In the genomic region with DNA sequence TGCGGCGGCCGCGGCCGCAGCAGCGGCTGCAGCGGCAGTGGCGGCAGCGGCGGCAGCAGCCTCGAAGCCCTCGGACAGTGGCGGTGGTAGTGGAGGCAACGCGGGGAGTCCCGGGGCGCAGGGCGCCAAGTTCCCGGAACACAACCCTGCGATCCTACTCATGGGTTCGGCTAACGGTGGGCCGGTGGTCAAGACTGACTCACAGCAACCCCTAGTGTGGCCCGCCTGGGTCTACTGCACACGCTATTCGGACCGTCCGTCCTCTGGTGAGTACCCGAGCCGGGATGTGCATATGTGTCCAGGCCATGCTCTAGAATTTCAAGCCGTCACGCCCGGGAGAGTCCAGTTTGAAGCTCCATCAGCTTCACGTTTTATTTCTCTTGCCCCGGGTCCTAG, we compare ENCODE assay signal across 9 mouse cellular contexts. TPM values are rescaled to one million over a fixed set of nuclear protein-coding genes. Genes with fewer than 3 reads are reported as not detected.
DNase-seq lines count a peak whose midpoint lies in the region; ATAC-seq and TF ChIP-seq lines count a peak whose summit lies in the region.
"Had no signal": no experiment of that assay in that cellular context is flagged by ENCODE, and none has a peak within 500 bp of the region (broad histone marks: within the 10 kb centered on the region; RNA-seq: fewer than 3 reads in every experiment).

No protein-coding gene starts in this region.

- peak overlapping the region; percentile 61 for H3K4me2 ChIP-seq in lung, embryonic 16.5 days (ENCODE audit: low read depth, low read length)
- H3K4me2 ChIP-seq in limb, embryonic 11.5 days (ENCODE audit: low read depth, severe bottlenecking) = peak overlapping the region; percentile 70
- peak overlapping the region; percentile 63 for H3K4me2 ChIP-seq in stomach, embryonic 14.5 days (replicated peaks; ENCODE audit: low read depth, low read length)

- peak overlapping the region; percentile 66 for H3K4me3 ChIP-seq in cerebellum, adult 2 months (replicated peaks; ENCODE audit: insufficient read depth, low read depth, low read length)
- H3K4me3 ChIP-seq in lung, embryonic 16.5 days (ENCODE audit: low read length) = peak overlapping the region; percentile 50
- H3K4me3 ChIP-seq in limb, embryonic 11.5 days (ENCODE audit: low read depth, low read length) = peak overlapping the region; percentile 37
- H3K4me3 ChIP-seq in stomach, embryonic 14.5 days (ENCODE audit: low read depth, low read length) = peak overlapping the region; percentile 40; the same call in 1 of the 2 replicates

- H3K9ac ChIP-seq in lung, embryonic 16.5 days (ENCODE audit: low read length) = no peak overlapping the region
- peak overlapping the region; percentile 38; the same call in 1 of the 2 replicates for H3K9ac ChIP-seq in limb, embryonic 11.5 days (ENCODE audit: low read length)
- H3K9ac ChIP-seq in stomach, embryonic 14.5 days (replicated peaks; ENCODE audit: low read depth, low read length) = no peak overlapping the region

- TF ChIP-seq POLR2A in cerebellum, adult 2 months (IDR thresholded peaks at IDR 0.05; ENCODE audit: borderline replicate concordance, insufficient read depth, low read length) = no peak

- no peaks in the 10 kb centered on the region for H3K36me3 ChIP-seq in lung, embryonic 16.5 days (ENCODE audit: control insufficient read depth, insufficient read depth, low read length)
- H3K36me3 ChIP-seq in limb, embryonic 11.5 days (ENCODE audit: control insufficient read depth, insufficient read depth, low read length) = no peaks in the 10 kb centered on the region
- H3K36me3 ChIP-seq in stomach, embryonic 14.5 days (ENCODE audit: control insufficient read depth, insufficient read depth, low read length) = no peaks in the 10 kb centered on the region

- H3K9me3 ChIP-seq in lung, embryonic 16.5 days (ENCODE audit: control insufficient read depth, low read length) = no peaks in the 10 kb centered on the region
- no peaks in the 10 kb centered on the region for H3K9me3 ChIP-seq in limb, embryonic 11.5 days (ENCODE audit: control insufficient read depth, low read length)
- no peaks in the 10 kb centered on the region for H3K9me3 ChIP-seq in stomach, embryonic 14.5 days (ENCODE audit: control insufficient read depth, low read depth, low read length)

- DNase-seq in cerebellum, adult 2 months = peak; percentile 23 to 67
- no peak for DNase-seq in cerebellum, adult 11-12 months
- no peak for DNase-seq in lung, postnatal 36 days
- DNase-seq in limb, embryonic 11.5 days (ENCODE audit: low spot score) = peak; percentile 76
- DNase-seq in ovary, postnatal 14 days (ENCODE audit: low spot score) = no peak
- DNase-seq in left cerebral cortex, adult 8-10 months (ENCODE audit: low spot score in 2 of 2) = no peak

- H3K27me3 ChIP-seq in cerebellum, adult 2 months (ENCODE audit: control insufficient read depth, insufficient read depth, low read length) = peaks cover 9% of the 10 kb centered on the region; the same call in 1 of the 2 replicates
- H3K27me3 ChIP-seq in lung, embryonic 16.5 days (ENCODE audit: control insufficient read depth, insufficient read depth, low read depth, low read length) = peaks cover 89% of the 10 kb centered on the region
- H3K27me3 ChIP-seq in limb, embryonic 11.5 days (ENCODE audit: control insufficient read depth, insufficient read depth, low read length) = peaks cover 81% of the 10 kb centered on the region
- H3K27me3 ChIP-seq in stomach, embryonic 14.5 days (ENCODE audit: control insufficient read depth, insufficient read depth, low read length) = peaks cover 65% of the 10 kb centered on the region

- peak overlapping the region; percentile 34; the same call in 1 of the 2 replicates for H3K27ac ChIP-seq in cerebellum, adult 2 months (ENCODE audit: insufficient read depth, low read length)
- H3K27ac ChIP-seq in lung, embryonic 16.5 days (ENCODE audit: low read length) = no peak overlapping the region
- no peak overlapping the region for H3K27ac ChIP-seq in limb, embryonic 11.5 days (replicated peaks; ENCODE audit: low read depth, low read length)
- no peak overlapping the region for H3K27ac ChIP-seq in stomach, embryonic 14.5 days (ENCODE audit: low read length)
- H3K27ac ChIP-seq: macrophage had no signal

- no peak for TF ChIP-seq CTCF in cerebellum, adult 2 months (IDR thresholded peaks at IDR 0.05; ENCODE audit: borderline replicate concordance, insufficient read depth, low read depth, low read length)

- H3K4me1 ChIP-seq in cerebellum, adult 2 months (ENCODE audit: control insufficient read depth, insufficient read depth, low read length) = no peaks in the 10 kb centered on the region
- H3K4me1 ChIP-seq in lung, embryonic 16.5 days (replicated peaks; ENCODE audit: control insufficient read depth, insufficient read depth, low read length) = peaks cover 15% of the 10 kb centered on the region
- H3K4me1 ChIP-seq in limb, embryonic 11.5 days (ENCODE audit: control insufficient read depth, insufficient read depth, low read length) = 0 out of 2 replicates have a peak, but pooled peaks cover 2% of the 10 kb centered on the region
- H3K4me1 ChIP-seq in stomach, embryonic 14.5 days (ENCODE audit: control insufficient read depth, insufficient read depth, low read length) = peaks cover 8% of the 10 kb centered on the region; the same call in 1 of the 2 replicates

- 10% methylated on average over 32 of the region's 35 CpGs for WGBS in cerebellum, adult 2 months
- 2% methylated on average over 35 of the region's 35 CpGs for WGBS in lung, embryonic 16.5 days
- WGBS in limb, embryonic 11.5 days = 0% methylated on average over 33 of the region's 35 CpGs
- WGBS in stomach, embryonic 14.5 days = 1% methylated on average over 23 of the region's 35 CpGs

- ATAC-seq in lung, embryonic 16.5 days (ENCODE audit: low read depth) = 0 out of 2 replicates have a peak, but pooled peaks have one; percentile 20
- no peak for ATAC-seq in limb, embryonic 11.5 days (ENCODE audit: insufficient number of reproducible peaks, low FRiP score, low TSS enrichment, low read depth)
- ATAC-seq in stomach, embryonic 14.5 days (ENCODE audit: insufficient number of reproducible peaks, insufficient read depth, low FRiP score, low read depth) = no peak

RNA-seq across cellular contexts. Expression of gene En1, which starts 1.4 kb away (rescaled TPM):
- polyA plus RNA-seq in cerebellum, adult 2 months (2012; rRNA removed) = 2.4 and 4.5 TPM in 2 replicates
- polyA plus RNA-seq in lung, embryonic 16.5 days (2015; fragmentation: Nextera tagmentation; extraction: Ambion mirVana) = 0.08 TPM in 1 of 2 replicates, not detected in the other
- 1.6 and 2.3 TPM in 2 replicates for polyA plus RNA-seq in limb, embryonic 11.5 days (2014; fragmentation: Nextera tagmentation; extraction: Ambion mirVana)
- not detected in 2 replicates for polyA plus RNA-seq in stomach, embryonic 14.5 days (2014; fragmentation: Nextera tagmentation; extraction: Ambion mirVana)
- not detected for total RNA-seq in left cerebral cortex, adult 8-10 months (2022)
- polyA plus RNA-seq: macrophage had no signal

Comparison
In these comparisons a context has a peak if more than half of its experiments do, and no peak if none do; other contexts are left out.
1. DNase-seq: peak in cerebellum, adult 2 months (2 of 2) and limb, embryonic 11.5 days (single experiment); none in cerebellum, adult 11-12 months (single experiment), lung, postnatal 36 days (single experiment), ovary, postnatal 14 days (single experiment) and left cerebral cortex, adult 8-10 months (0 of 2).
2. Peak in every context shown above with its lines, with median percentiles within 50 percentile points of each other: H3K4me3 ChIP-seq and H3K4me2 ChIP-seq.